Mouse (Mus musculus) kidney, embryonic 14.5 days (tissue): ENCODE measurements around the gene Wwp2. TPM values are rescaled to one million over a fixed set of nuclear protein-coding genes. Genes with fewer than 3 reads are reported as not detected.

Source experiments
- ATAC-seq: fragments of 200-750 bp; cut with Nextera tagmentation; 2 replicates; pipeline ENCODE4 v1.8.0; 2017; ENCODE audit warnings: moderate number of reproducible peaks, mild to moderate bottlenecking, moderate TSS enrichment, moderate library complexity; ENCODE audit not compliant: low FRiP score, low TSS enrichment
- H3K27ac ChIP-seq: fragments of 300-500 bp; sonication (generic); 2 replicates; pipeline ENCODE4 v1.5.1; 2014; ENCODE audit warnings: low read depth, mild to moderate bottlenecking, low read length, moderate library complexity, mixed read lengths
- H3K27me3 ChIP-seq: fragments of 300-500 bp; sonication (generic); 2 replicates; pipeline ENCODE4 v1.6.1; 2014; ENCODE audit warnings: mild to moderate bottlenecking, low read length; ENCODE audit not compliant: control insufficient read depth, insufficient read depth
- H3K36me3 ChIP-seq: fragments of 300-500 bp; sonication (generic); 2 replicates; pipeline ENCODE4 v1.6.1; 2014; ENCODE audit warnings: low read length, mixed read lengths; ENCODE audit not compliant: control insufficient read depth, insufficient read depth
- H3K4me1 ChIP-seq: fragments of 300-500 bp; sonication (generic); 2 replicates; pipeline ENCODE4 v1.6.1; 2014; ENCODE audit warnings: low read length, mixed read lengths; ENCODE audit not compliant: control insufficient read depth, insufficient read depth
- H3K4me2 ChIP-seq: fragments of 300-500 bp; sonication (generic); replicated peaks from 2 replicates; pipeline ENCODE4 v1.6.1; 2014; ENCODE audit warnings: low read depth, mild to moderate bottlenecking, low read length
- H3K4me3 ChIP-seq: fragments of 300-500 bp; sonication (generic); 2 replicates; pipeline ENCODE4 v1.5.1; 2014; ENCODE audit warnings: mild to moderate bottlenecking, low read length
- H3K9ac ChIP-seq: fragments of 300-500 bp; sonication (generic); 2 replicates; pipeline ENCODE4 v1.6.1; 2014; ENCODE audit warnings: low read depth, mild to moderate bottlenecking, low read length, moderate library complexity
- H3K9me3 ChIP-seq: fragments of 300-500 bp; sonication (generic); 2 replicates; pipeline ENCODE4 v1.6.1; 2016; ENCODE audit warnings: low read length; ENCODE audit not compliant: control insufficient read depth
- WGBS: fragments of 180-500 bp; shearing (Covaris S2); extraction: QIAGEN DNeasy Blood & Tissue Kit; methylation state at CpG from one replicate; pipeline ENCODE4 v1.1.7; 2014; 5-methylcytosine and 5-hydroxymethylcytosine counted together
- polyA plus RNA-seq: library from polyadenylated mRNA; unstranded; fragments of >200 nt; fragmentation: Nextera tagmentation; extraction: Ambion mirVana; gene quantifications from 2 replicates; pipeline ENCODE4 v1.2.1, GENCODE M21; 2014

The Wwp2 gene
- polyA plus RNA-seq, 1 experiment from 2014 or later: 43.7 TPM

- Histone ChIP-seq H3K9me3 (no peaks in the 10 kb centered on the region), H3K4me1 (peaks cover 8% of the 10 kb centered on the region), H3K27ac (no peak overlapping the region), H3K27me3 (no peaks in the 10 kb centered on the region), H3K36me3 (0 out of 2 replicates have a peak, but pooled peaks cover 5% of the 10 kb centered on the region), H3K4me3 (no peak overlapping the region), H3K4me2 (no peak overlapping the region), H3K9ac (no peak overlapping the region)
- no peak for ATAC-seq
- WGBS: 83% methylated on average over 3 of the region's 3 CpGs
Measured at GRCm38 (mm10) chr8:107542151-107542550, 106.0 kb downstream of the Wwp2 start.

GRCm38 (mm10) chr8:107543714-107544113 lies 107.5 kb downstream of the Wwp2 start:
- peaks cover 8% of the 10 kb centered on the region for H3K4me1 ChIP-seq
- no peak overlapping the region for H3K27ac ChIP-seq
- WGBS: 94% methylated on average over 10 of the region's 11 CpGs
- no peak overlapping the region for H3K4me2 ChIP-seq
- H3K27me3 ChIP-seq: no peaks in the 10 kb centered on the region
- 0 out of 2 replicates have a peak, but pooled peaks cover 5% of the 10 kb centered on the region for H3K36me3 ChIP-seq
- no peak overlapping the region for H3K4me3 ChIP-seq
- H3K9ac ChIP-seq: no peak overlapping the region
- no peak for ATAC-seq
- no peaks in the 10 kb centered on the region for H3K9me3 ChIP-seq

GRCm38 (mm10) chr8:107544211-107544610 lies 108.0 kb downstream of the Wwp2 start:
- H3K4me2 ChIP-seq: no peak overlapping the region
- no peaks in the 10 kb centered on the region for H3K9me3 ChIP-seq
- no peak overlapping the region for H3K4me3 ChIP-seq
- 60% methylated on average over 8 of the region's 8 CpGs for WGBS
- 0 out of 2 replicates have a peak, but pooled peaks cover 5% of the 10 kb centered on the region for H3K36me3 ChIP-seq
- H3K27me3 ChIP-seq: no peaks in the 10 kb centered on the region
- H3K27ac ChIP-seq: no peak overlapping the region
- peaks cover 8% of the 10 kb centered on the region for H3K4me1 ChIP-seq
- no peak for ATAC-seq
- no peak overlapping the region for H3K9ac ChIP-seq

- peaks cover 8% of the 10 kb centered on the region for H3K4me1 ChIP-seq
- H3K9me3 ChIP-seq: no peaks in the 10 kb centered on the region
- H3K36me3 ChIP-seq: peaks cover 9% of the 10 kb centered on the region; the same call in 1 of the 2 replicates
- WGBS: 35% methylated on average over 10 of the region's 10 CpGs
- H3K27me3 ChIP-seq: no peaks in the 10 kb centered on the region
- no peak overlapping the region for H3K4me3 ChIP-seq
- peak overlapping the region; percentile 38 for H3K9ac ChIP-seq
- H3K4me2 ChIP-seq: no peak overlapping the region
- ATAC-seq: peak; percentile 59
- peak overlapping the region; percentile 73; the same call in 1 of the 2 replicates for H3K27ac ChIP-seq
Measured at GRCm38 (mm10) chr8:107544651-107545174, 108.5 kb downstream of the Wwp2 start.

- no peak for ATAC-seq
- no peaks in the 10 kb centered on the region for H3K27me3 ChIP-seq
- no peak overlapping the region for H3K9ac ChIP-seq
- no peak overlapping the region for H3K27ac ChIP-seq
- no peak overlapping the region for H3K4me2 ChIP-seq
- WGBS: 94% methylated on average over 11 of the region's 11 CpGs
- peaks cover 13% of the 10 kb centered on the region; the same call in 1 of the 2 replicates for H3K36me3 ChIP-seq
- H3K9me3 ChIP-seq: no peaks in the 10 kb centered on the region
- H3K4me1 ChIP-seq: peaks cover 8% of the 10 kb centered on the region
- no peak overlapping the region for H3K4me3 ChIP-seq
Measured at GRCm38 (mm10) chr8:107545621-107546152, 109.5 kb downstream of the Wwp2 start.

GRCm38 (mm10) chr8:107546154-107546553 lies 110.0 kb downstream of the Wwp2 start:
- peaks cover 8% of the 10 kb centered on the region for H3K4me1 ChIP-seq
- no peaks in the 10 kb centered on the region for H3K27me3 ChIP-seq
- ATAC-seq: no peak
- WGBS: 85% methylated on average over 4 of the region's 4 CpGs
- H3K4me3 ChIP-seq: no peak overlapping the region
- no peak overlapping the region for H3K27ac ChIP-seq
- H3K4me2 ChIP-seq: no peak overlapping the region
- peaks cover 12% of the 10 kb centered on the region; the same call in 1 of the 2 replicates for H3K36me3 ChIP-seq
- no peak overlapping the region for H3K9ac ChIP-seq
- H3K9me3 ChIP-seq: no peaks in the 10 kb centered on the region

GRCm38 (mm10) chr8:107546817-107547216 lies 110.7 kb downstream of the Wwp2 start:
- WGBS: 86% methylated on average over 8 of the region's 8 CpGs
- Histone ChIP-seq H3K9ac (no peak overlapping the region), H3K36me3 (peaks cover 12% of the 10 kb centered on the region; the same call in 1 of the 2 replicates)

GRCm38 (mm10) chr8:107552234-107552633 lies 116.1 kb downstream of the Wwp2 start:
- no peak overlapping the region for H3K9ac ChIP-seq
- H3K4me1 ChIP-seq: peaks cover 11% of the 10 kb centered on the region
- H3K27me3 ChIP-seq: no peaks in the 10 kb centered on the region
- 42% methylated on average over 6 of the region's 6 CpGs for WGBS
- H3K4me2 ChIP-seq: no peak overlapping the region
- H3K27ac ChIP-seq: no peak overlapping the region
- H3K36me3 ChIP-seq: peaks cover 11% of the 10 kb centered on the region; the same call in 1 of the 2 replicates
- H3K4me3 ChIP-seq: no peak overlapping the region
- ATAC-seq: no peak
- H3K9me3 ChIP-seq: no peaks in the 10 kb centered on the region

More at GRCm38 (mm10) chr8:107546817-107547216, 110.7 kb downstream of the Wwp2 start:
- Histone ChIP-seq H3K9me3 (no peaks in the 10 kb centered on the region), H3K4me3 (no peak overlapping the region), H3K27ac (no peak overlapping the region), H3K4me1 (peaks cover 8% of the 10 kb centered on the region), H3K4me2 (no peak overlapping the region), H3K27me3 (no peaks in the 10 kb centered on the region)
- no peak for ATAC-seq

- Histone ChIP-seq H3K4me2 (no peak overlapping the region), H3K27ac (no peak overlapping the region), H3K9me3 (no peaks in the 10 kb centered on the region), H3K36me3 (peaks cover 3% of the 10 kb centered on the region; the same call in 1 of the 2 replicates), H3K4me1 (peaks cover 14% of the 10 kb centered on the region), H3K9ac (no peak overlapping the region), H3K4me3 (no peak overlapping the region), H3K27me3 (no peaks in the 10 kb centered on the region)
- WGBS: 97% methylated on average over 10 of the region's 10 CpGs
- ATAC-seq: no peak
Measured at GRCm38 (mm10) chr8:107555231-107555630, 119.1 kb downstream of the Wwp2 start.
